Mouse (Mus musculus): ENCODE results near the gene Slx1b.

DNA sequence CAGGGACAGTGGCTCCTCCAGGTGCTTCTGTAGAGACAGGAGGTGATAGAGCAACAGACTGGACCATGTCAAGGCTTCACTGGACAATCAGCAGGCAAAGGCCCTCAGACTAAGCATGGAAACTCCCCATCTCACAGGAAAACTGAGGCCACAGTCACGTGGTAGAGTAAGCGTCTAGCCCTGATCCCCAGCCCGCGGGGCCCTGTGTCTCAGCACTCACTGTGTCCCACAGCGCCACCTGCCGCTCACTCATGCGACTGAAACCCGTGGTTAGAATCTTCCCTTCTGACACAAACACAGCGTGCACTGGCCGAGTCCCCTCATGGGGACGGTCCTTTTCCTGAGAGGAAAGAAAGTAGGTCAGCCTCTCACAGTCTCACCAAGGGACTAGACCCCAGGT, 5.5 kb upstream of the Slx1b start:
- TF ChIP-seq ZNF384 (IDR thresholded peaks at IDR 0.05; ENCODE audit: low read depth, low read length) (no peak), CHD2 (IDR thresholded peaks at IDR 0.05; ENCODE audit: low read depth, low read length) (no peak), MAFK (IDR thresholded peaks at IDR 0.05; ENCODE audit: insufficient read depth, low read depth, low read length) (no peak), HCFC1 (IDR thresholded peaks at IDR 0.05; ENCODE audit: borderline replicate concordance, insufficient read depth, low read length) (0 out of 2 replicates have a peak, but pooled peaks have one; percentile 43)

All from ES-E14 (cell line).